Mouse (Mus musculus) embryonic facial prominence, embryonic 11.5 days (tissue): ENCODE results near the gene Fstl1. TPM values are rescaled to one million over a fixed set of nuclear protein-coding genes. Genes with fewer than 3 reads are reported as not detected.

Experiments used
- ATAC-seq: fragments of 200-750 bp; cut with Nextera tagmentation; replicated peaks from 2 replicates; pipeline ENCODE4 v1.8.0; 2017; ENCODE audit warnings: low read depth; ENCODE audit not compliant: insufficient number of reproducible peaks, low FRiP score, low TSS enrichment
- DNase-seq: peaks from one replicate; pipeline ENCODE4 v3.0.0-alpha.2; 2015; ENCODE audit warnings: low spot score
- H3K27ac ChIP-seq: fragments of 300-500 bp; sonication (generic); replicated peaks from 2 replicates; pipeline ENCODE4 v1.5.1; 2014; ENCODE audit warnings: mild to moderate bottlenecking, low read depth, low read length, control low read depth
- H3K27me3 ChIP-seq: fragments of 300-500 bp; sonication (generic); 2 replicates; pipeline ENCODE4 v1.6.1; 2014; ENCODE audit warnings: mild to moderate bottlenecking, low read length, moderate library complexity, mixed read lengths; ENCODE audit not compliant: control insufficient read depth, insufficient read depth
- H3K36me3 ChIP-seq: fragments of 300-500 bp; sonication (generic); replicated peaks from 2 replicates; pipeline ENCODE4 v1.6.1; 2014; ENCODE audit warnings: low read depth, mild to moderate bottlenecking, low read length, moderate library complexity, mixed read lengths; ENCODE audit not compliant: control insufficient read depth, insufficient read depth
- H3K4me1 ChIP-seq: fragments of 300-500 bp; sonication (generic); 2 replicates; pipeline ENCODE4 v1.6.1; 2014; ENCODE audit warnings: low read length, mixed read lengths; ENCODE audit not compliant: control insufficient read depth, insufficient read depth
- H3K4me2 ChIP-seq: fragments of 300-500 bp; sonication (generic); 2 replicates; pipeline ENCODE4 v1.6.1; 2014; ENCODE audit warnings: low read depth, mild to moderate bottlenecking, control low read depth, low read length, moderate library complexity
- H3K4me3 ChIP-seq: fragments of 300-500 bp; sonication (generic); 2 replicates; pipeline ENCODE4 v1.5.1; 2014; ENCODE audit warnings: low read depth, low read length, control low read depth
- H3K9ac ChIP-seq: fragments of 300-500 bp; sonication (generic); replicated peaks from 2 replicates; pipeline ENCODE4 v1.6.1; 2014; ENCODE audit warnings: mild to moderate bottlenecking, control low read depth, low read length
- H3K9me3 ChIP-seq: fragments of 300-500 bp; sonication (generic); replicated peaks from 2 replicates; pipeline ENCODE4 v1.6.1; 2016; ENCODE audit warnings: mild to moderate bottlenecking, low read length, inconsistent platforms, mixed read lengths; ENCODE audit not compliant: control insufficient read depth
- WGBS: fragments of 180-500 bp; shearing (Covaris S2); extraction: QIAGEN DNeasy Blood & Tissue Kit; methylation state at CpG from one replicate; pipeline ENCODE4 v1.1.7; 2014; 5-methylcytosine and 5-hydroxymethylcytosine counted together
- polyA plus RNA-seq: library from polyadenylated mRNA; unstranded; fragments of >200 nt; fragmentation: Nextera tagmentation; extraction: Ambion mirVana; gene quantifications from 2 replicates; pipeline ENCODE4 v1.2.1, GENCODE M21; 2014

Fstl1 gene
- polyA plus RNA-seq, 1 experiment from 2014 or later: 367 TPM

- WGBS: 33% methylated on average over 5 of the region's 5 CpGs
Observed at GRCm38 (mm10) chr16:37778529-37778928, 1.9 kb downstream of the Fstl1 start.

DNA sequence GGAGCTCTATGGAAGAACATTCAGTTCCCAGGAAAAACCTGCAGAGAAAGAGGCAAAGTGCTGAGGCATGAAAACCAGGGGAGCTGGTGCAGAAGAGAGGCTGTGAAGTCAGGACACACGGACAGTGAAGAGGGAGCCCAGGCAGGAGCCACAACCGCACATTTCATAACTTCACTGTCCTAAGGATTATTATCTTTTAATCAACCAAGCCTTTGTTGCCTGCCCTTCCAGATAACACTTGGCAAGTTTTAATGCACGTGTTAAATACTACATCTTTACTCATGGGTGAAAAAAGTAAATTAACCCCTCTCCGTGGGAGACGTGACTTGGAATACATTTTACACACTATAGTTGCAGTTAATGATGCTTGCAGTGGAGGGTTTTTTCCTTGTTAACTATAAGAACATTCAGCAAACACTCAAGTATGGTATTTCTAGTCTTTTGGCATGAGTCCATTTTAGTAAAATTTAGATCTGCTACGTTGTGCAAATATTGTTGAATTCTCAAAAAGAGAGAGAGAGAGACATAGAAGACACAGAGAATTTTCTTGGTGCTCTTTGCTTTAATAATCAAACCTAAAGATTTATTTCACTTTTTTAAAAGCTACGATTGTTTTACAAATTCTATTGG, 3.1 kb downstream of the Fstl1 start:
- H3K9me3 ChIP-seq: no peaks in the 10 kb centered on the region
- no peaks in the 10 kb centered on the region for H3K27me3 ChIP-seq
- WGBS: 79% methylated on average over 7 of the region's 7 CpGs
- ATAC-seq (no peak), DNase-seq (no peak)
- no peak overlapping the region for H3K9ac ChIP-seq
- no peak overlapping the region for H3K4me3 ChIP-seq
- H3K4me1 ChIP-seq: no peaks in the 10 kb centered on the region
- H3K36me3 ChIP-seq: peaks cover 3% of the 10 kb centered on the region
- no peak overlapping the region for H3K27ac ChIP-seq
- H3K4me2 ChIP-seq: no peak overlapping the region; the same call in 1 of the 2 replicates

More at GRCm38 (mm10) chr16:37778529-37778928, 1.9 kb downstream of the Fstl1 start:
- Histone ChIP-seq H3K4me2 (peak overlapping the region; percentile 61), H3K27me3 (no peaks in the 10 kb centered on the region), H3K4me3 (peak overlapping the region; percentile 77), H3K36me3 (peaks cover 3% of the 10 kb centered on the region), H3K9me3 (no peaks in the 10 kb centered on the region), H3K4me1 (no peaks in the 10 kb centered on the region), H3K9ac (peak overlapping the region; percentile 57), H3K27ac (0 out of 2 replicates have a peak overlapping the region, but pooled peaks have one; percentile 13)
- ATAC-seq (no peak), DNase-seq (no peak)

- Histone ChIP-seq H3K9me3 (no peaks in the 10 kb centered on the region), H3K4me3 (no peak overlapping the region), H3K27ac (no peak overlapping the region), H3K36me3 (peaks cover 3% of the 10 kb centered on the region), H3K27me3 (no peaks in the 10 kb centered on the region), H3K9ac (no peak overlapping the region), H3K4me2 (no peak overlapping the region), H3K4me1 (no peaks in the 10 kb centered on the region)
- WGBS: 69% methylated on average over 1 of the region's 1 CpGs
- ATAC-seq (no peak), DNase-seq (no peak)
Observed at GRCm38 (mm10) chr16:37780386-37780785, 3.7 kb downstream of the Fstl1 start.

GRCm38 (mm10) chr16:37780911-37781310, 4.2 kb downstream of the Fstl1 start:
- Histone ChIP-seq H3K4me3 (no peak overlapping the region), H3K9me3 (no peaks in the 10 kb centered on the region), H3K36me3 (peaks cover 3% of the 10 kb centered on the region), H3K4me1 (no peaks in the 10 kb centered on the region), H3K27me3 (no peaks in the 10 kb centered on the region), H3K9ac (no peak overlapping the region), H3K27ac (no peak overlapping the region), H3K4me2 (no peak overlapping the region)
- WGBS: 82% methylated on average over 3 of the region's 3 CpGs
- DNase-seq: no peak
- no peak for ATAC-seq

DNA sequence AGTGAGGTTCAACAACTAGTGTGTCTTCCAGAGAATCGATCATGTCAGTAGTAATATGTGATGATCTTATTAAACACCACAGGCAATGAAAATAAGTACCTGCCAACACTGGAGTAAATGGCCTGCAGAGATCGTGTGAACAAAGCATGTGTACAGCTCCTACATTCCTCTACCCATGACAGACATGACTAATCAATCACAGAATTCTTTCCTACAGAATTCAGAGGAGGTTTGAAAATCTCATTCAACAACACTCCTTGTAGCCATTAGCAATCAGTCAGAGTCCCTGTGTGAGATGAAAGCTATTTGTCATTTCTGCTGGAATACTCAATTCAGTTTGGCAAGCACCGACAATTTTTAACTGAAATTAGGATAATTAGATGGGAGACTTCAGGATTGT, 7.9 kb downstream of the Fstl1 start:
- ATAC-seq (no peak), DNase-seq (no peak)
- 70% methylated on average over 3 of the region's 3 CpGs for WGBS
- Histone ChIP-seq H3K36me3 (peaks cover 3% of the 10 kb centered on the region), H3K4me2 (no peak overlapping the region), H3K27me3 (no peaks in the 10 kb centered on the region), H3K4me3 (no peak overlapping the region), H3K9me3 (no peaks in the 10 kb centered on the region), H3K27ac (no peak overlapping the region), H3K4me1 (peaks cover 9% of the 10 kb centered on the region; the same call in 1 of the 2 replicates), H3K9ac (no peak overlapping the region)

- no peak overlapping the region for H3K4me3 ChIP-seq
- H3K4me2 ChIP-seq: no peak overlapping the region
- peak overlapping the region; percentile 35; the same call in 1 of the 2 replicates for H3K9ac ChIP-seq
- no peaks in the 10 kb centered on the region for H3K27me3 ChIP-seq
- no peaks in the 10 kb centered on the region for H3K9me3 ChIP-seq
- ATAC-seq (peak; percentile 7; the same call in 1 of the 2 replicates), DNase-seq (no peak)
- H3K4me1 ChIP-seq: peaks cover 14% of the 10 kb centered on the region; the same call in 1 of the 2 replicates
- WGBS: 61% methylated on average over 9 of the region's 9 CpGs
- peaks cover 2% of the 10 kb centered on the region; the same call in 1 of the 2 replicates for H3K36me3 ChIP-seq
- peak overlapping the region; percentile 56; the same call in 1 of the 2 replicates for H3K27ac ChIP-seq
Observed at GRCm38 (mm10) chr16:37787558-37788194, 11.0 kb downstream of the Fstl1 start.

- Histone ChIP-seq H3K9me3 (no peaks in the 10 kb centered on the region), H3K9ac (peak overlapping the region; percentile 26), H3K27ac (peak overlapping the region; percentile 56), H3K36me3 (no peaks in the 10 kb centered on the region), H3K4me3 (no peak overlapping the region), H3K27me3 (no peaks in the 10 kb centered on the region), H3K4me2 (no peak overlapping the region), H3K4me1 (peaks cover 14% of the 10 kb centered on the region; the same call in 1 of the 2 replicates)
- 17% methylated on average over 12 of the region's 12 CpGs for WGBS
- DNase-seq: peak; percentile 82
- peak; percentile 85 for ATAC-seq
Observed at GRCm38 (mm10) chr16:37788367-37789014, 11.8 kb downstream of the Fstl1 start.

DNA sequence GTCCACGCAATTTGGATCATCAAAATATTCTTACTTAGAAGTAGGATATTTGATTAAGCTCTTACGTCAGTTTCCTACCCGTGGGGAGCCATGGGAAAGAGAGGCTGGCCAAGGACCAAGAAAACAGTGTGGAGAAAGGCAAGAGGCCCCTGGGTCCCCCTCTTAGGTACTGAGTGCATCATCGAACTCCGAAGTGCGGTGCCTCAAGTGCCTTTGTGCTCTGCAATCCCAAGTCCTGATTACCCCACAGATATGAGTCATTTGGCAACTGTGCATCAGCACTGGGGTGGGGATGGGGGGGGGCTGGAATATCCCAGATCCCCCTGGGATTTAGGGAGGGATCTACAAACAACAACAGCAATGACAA, 12.3 kb downstream of the Fstl1 start:
- no peak for DNase-seq
- ATAC-seq: no peak
- peak overlapping the region; percentile 26 for H3K9ac ChIP-seq
- H3K27ac ChIP-seq: peak overlapping the region; percentile 56; the same call in 1 of the 2 replicates
- peaks cover 14% of the 10 kb centered on the region; the same call in 1 of the 2 replicates for H3K4me1 ChIP-seq
- H3K36me3 ChIP-seq: no peaks in the 10 kb centered on the region
- no peak overlapping the region for H3K4me3 ChIP-seq
- WGBS: 77% methylated on average over 6 of the region's 6 CpGs
- no peaks in the 10 kb centered on the region for H3K27me3 ChIP-seq
- H3K9me3 ChIP-seq: no peaks in the 10 kb centered on the region
- no peak overlapping the region for H3K4me2 ChIP-seq
